Mouse (Mus musculus): ENCODE data around the gene Abcb9. TPM values are rescaled to one million over a fixed set of nuclear protein-coding genes. Genes with fewer than 3 reads are reported as not detected.

Gene Abcb9
- total and polyA plus RNA-seq, 3 experiments, result 0.60 to 0.75 (median 0.62) TPM

DNA sequence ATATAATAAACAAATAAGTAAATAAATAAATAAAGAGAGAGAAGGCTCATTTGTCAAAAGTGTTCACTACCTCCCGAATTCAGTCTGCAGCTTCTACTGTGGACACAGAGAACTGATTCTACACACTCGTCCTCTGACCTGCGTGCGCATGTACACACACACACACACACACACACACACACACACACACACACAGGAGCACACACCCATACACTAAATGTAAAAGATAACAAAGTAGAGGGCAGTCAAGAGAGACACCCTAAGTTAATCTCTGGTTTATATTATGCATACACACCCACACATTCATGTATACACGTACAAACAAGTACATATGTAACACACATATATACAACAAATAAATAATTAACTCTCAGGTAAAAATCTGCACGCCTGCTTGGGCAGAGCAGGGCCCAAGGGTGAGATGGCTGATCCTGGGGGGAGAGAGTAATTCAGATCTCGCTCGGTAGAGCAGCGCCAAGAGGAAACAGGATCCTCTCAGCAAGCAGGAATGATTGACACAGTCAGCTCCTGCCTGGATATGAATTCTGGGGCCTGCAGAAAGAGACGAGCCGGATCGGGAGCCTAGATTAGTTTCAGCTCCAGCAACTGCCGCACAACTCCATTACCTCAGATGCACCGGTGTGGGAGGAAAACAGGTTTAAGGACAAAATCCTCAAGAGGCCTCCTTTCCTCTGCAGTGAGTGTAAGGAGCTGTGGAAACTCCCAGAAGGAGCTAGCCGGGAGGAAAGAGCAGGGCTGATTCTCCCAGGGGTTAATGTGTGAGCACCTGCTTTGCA, 46.2 kb downstream of the Abcb9 start:
- ATAC-seq (ENCODE audit: extremely low read depth, insufficient number of reproducible peaks, low FRiP score, poor library complexity, severe bottlenecking) (no peak), DNase-seq (ENCODE audit: low spot score) (no peak)
- Histone ChIP-seq H3K9me3 (replicated peaks) (no peaks in the 10 kb centered on the region), H3K27me3 (ENCODE audit: insufficient read depth, low read length) (no peaks in the 10 kb centered on the region; the same call in 1 of the 2 replicates), H3K4me1 (ENCODE audit: insufficient read depth, low read depth, low read length) (peaks cover 42% of the 10 kb centered on the region), H3K4me3 (ENCODE audit: low read depth, low read length) (peak overlapping the region; percentile 64; the same call in 1 of the 2 replicates), H3K36me3 (replicated peaks) (peaks cover 24% of the 10 kb centered on the region)
- TF ChIP-seq GATA2 (IDR thresholded peaks at IDR 0.05; ENCODE audit: borderline replicate concordance, low read depth, low read length) (no peak), CTCF (IDR thresholded peaks at IDR 0.05; ENCODE audit: low read depth, low read length) (no peak), TAL1 (conservative IDR thresholded peaks at IDR 0.05; ENCODE audit: low read depth, low read length) (no peak), POLR2AphosphoS5 (IDR thresholded peaks at IDR 0.05; ENCODE audit: insufficient replicate concordance, low read depth, low read length) (no peak), GATA1 (IDR thresholded peaks at IDR 0.05; ENCODE audit: borderline replicate concordance, low read length) (no peak)

DNA sequence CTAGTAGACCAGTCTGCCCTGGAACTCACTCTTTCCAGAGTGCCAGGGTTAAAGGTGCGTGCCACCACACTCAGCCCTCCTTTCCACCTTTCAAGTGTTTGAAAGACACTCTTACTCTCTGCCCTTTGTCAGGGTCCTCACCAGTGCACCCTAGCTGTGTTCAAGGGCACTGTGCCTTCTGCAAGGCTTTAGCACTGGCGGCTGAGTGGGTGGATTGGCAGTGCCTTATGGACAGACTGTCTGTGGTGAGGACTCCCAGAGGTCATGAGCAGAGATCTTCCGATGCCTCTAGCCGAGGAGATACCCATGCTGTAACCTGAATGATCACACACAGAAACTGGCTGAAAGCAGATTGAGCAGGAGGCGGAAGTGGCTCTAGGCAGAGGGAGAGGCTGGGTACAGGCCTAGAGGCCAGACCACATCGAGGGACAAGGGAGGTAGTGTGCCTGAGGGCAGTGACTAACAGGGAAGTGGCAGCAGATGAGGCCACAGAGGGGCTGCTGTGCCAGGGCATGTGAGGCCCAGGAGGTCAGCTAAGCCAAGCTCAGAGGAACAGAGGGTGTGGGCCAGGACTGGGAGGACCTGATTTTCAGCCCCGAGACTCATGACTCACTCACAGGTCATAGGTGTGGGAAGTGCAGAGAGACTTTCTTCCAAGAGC, 48.7 kb downstream of the Abcb9 start:
- ATAC-seq (ENCODE audit: extremely low read depth, insufficient number of reproducible peaks, low FRiP score, poor library complexity, severe bottlenecking), result no peak
- peaks cover 32% of the 10 kb centered on the region for H3K4me1 ChIP-seq (ENCODE audit: insufficient read depth, low read depth, low read length)
- no peak for DNase-seq (ENCODE audit: low spot score)
- H3K9me3 ChIP-seq (replicated peaks), result no peaks in the 10 kb centered on the region
- H3K36me3 ChIP-seq (replicated peaks), result peaks cover 24% of the 10 kb centered on the region
- TF ChIP-seq GATA2 (IDR thresholded peaks at IDR 0.05; ENCODE audit: borderline replicate concordance, low read depth, low read length) (no peak), POLR2AphosphoS5 (IDR thresholded peaks at IDR 0.05; ENCODE audit: insufficient replicate concordance, low read depth, low read length) (no peak), TAL1 (conservative IDR thresholded peaks at IDR 0.05; ENCODE audit: low read depth, low read length) (no peak), CTCF (IDR thresholded peaks at IDR 0.05; ENCODE audit: low read depth, low read length) (no peak), GATA1 (IDR thresholded peaks at IDR 0.05; ENCODE audit: borderline replicate concordance, low read length) (no peak)
- H3K4me3 ChIP-seq (ENCODE audit: low read depth, low read length), result no peak overlapping the region
- no peaks in the 10 kb centered on the region; the same call in 1 of the 2 replicates for H3K27me3 ChIP-seq (ENCODE audit: insufficient read depth, low read length)

DNA sequence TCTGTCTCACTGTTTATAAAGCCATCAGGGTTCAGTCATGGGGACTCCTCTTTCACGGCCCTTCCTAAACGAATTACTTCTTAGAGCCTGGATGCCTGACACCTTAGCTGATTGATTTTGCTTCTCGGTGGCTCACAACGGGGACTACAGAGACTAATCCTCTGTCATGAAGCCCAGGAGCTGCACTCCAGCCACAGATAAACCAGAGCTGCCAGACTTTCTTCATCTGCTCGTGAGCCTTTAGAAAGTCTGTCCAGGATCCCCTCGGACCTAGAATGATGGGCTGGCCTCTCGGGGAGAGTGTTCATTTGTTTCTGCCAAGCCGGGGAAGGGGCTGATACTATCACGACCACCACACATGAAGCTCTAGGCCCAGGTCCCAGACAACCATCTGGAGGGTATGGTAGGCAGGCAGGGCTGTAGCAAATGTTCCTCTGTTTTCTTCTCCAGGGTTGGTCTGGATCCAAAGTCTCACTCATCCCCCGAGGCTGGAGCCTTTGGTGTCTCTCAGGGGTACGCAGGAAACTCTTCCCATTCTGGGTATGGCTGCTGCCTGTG, 50.1 kb downstream of the Abcb9 start:
- DNase-seq (ENCODE audit: low spot score) (no peak), ATAC-seq (ENCODE audit: extremely low read depth, insufficient number of reproducible peaks, low FRiP score, poor library complexity, severe bottlenecking) (no peak)
- no peaks in the 10 kb centered on the region for H3K9me3 ChIP-seq (replicated peaks)
- peaks cover 21% of the 10 kb centered on the region for H3K4me1 ChIP-seq (ENCODE audit: insufficient read depth, low read depth, low read length)
- no peaks in the 10 kb centered on the region; the same call in 1 of the 2 replicates for H3K27me3 ChIP-seq (ENCODE audit: insufficient read depth, low read length)
- no peak for TF ChIP-seq POLR2AphosphoS5 (IDR thresholded peaks at IDR 0.05; ENCODE audit: insufficient replicate concordance, low read depth, low read length)
- no peak for TF ChIP-seq GATA1 (IDR thresholded peaks at IDR 0.05; ENCODE audit: borderline replicate concordance, low read length)
- TF ChIP-seq TAL1 (conservative IDR thresholded peaks at IDR 0.05; ENCODE audit: low read depth, low read length), result no peak
- TF ChIP-seq GATA2 (IDR thresholded peaks at IDR 0.05; ENCODE audit: borderline replicate concordance, low read depth, low read length), result no peak
- TF ChIP-seq CTCF (IDR thresholded peaks at IDR 0.05; ENCODE audit: low read depth, low read length), result no peak
- H3K36me3 ChIP-seq (replicated peaks), result peaks cover 24% of the 10 kb centered on the region
- H3K4me3 ChIP-seq (ENCODE audit: low read depth, low read length), result no peak overlapping the region

DNA sequence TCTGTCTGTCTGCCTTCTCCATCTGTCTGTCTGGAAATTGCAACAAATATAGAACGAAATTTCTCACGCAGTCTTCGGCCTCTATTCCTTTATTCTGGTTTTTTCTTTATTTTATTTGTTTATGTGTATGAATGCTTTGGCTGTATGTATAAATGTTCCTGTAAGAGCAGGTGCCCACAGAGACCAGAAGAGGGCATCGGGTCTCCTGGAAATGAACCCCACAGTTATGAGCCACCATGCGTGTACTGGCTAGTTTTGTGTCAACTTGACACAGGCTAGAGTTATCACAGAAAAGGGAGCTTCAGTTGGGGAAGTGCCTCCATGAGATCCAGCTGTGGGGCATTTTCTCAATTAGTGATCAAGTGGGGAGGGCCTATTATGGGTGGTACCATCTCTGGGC, 51.6 kb downstream of the Abcb9 start:
- H3K4me3 ChIP-seq (ENCODE audit: low read depth, low read length), result no peak overlapping the region
- TF ChIP-seq GATA2 (IDR thresholded peaks at IDR 0.05; ENCODE audit: borderline replicate concordance, low read depth, low read length) (no peak), POLR2AphosphoS5 (IDR thresholded peaks at IDR 0.05; ENCODE audit: insufficient replicate concordance, low read depth, low read length) (no peak), CTCF (IDR thresholded peaks at IDR 0.05; ENCODE audit: low read depth, low read length) (no peak), GATA1 (IDR thresholded peaks at IDR 0.05; ENCODE audit: borderline replicate concordance, low read length) (no peak), TAL1 (conservative IDR thresholded peaks at IDR 0.05; ENCODE audit: low read depth, low read length) (no peak)
- peaks cover 19% of the 10 kb centered on the region for H3K36me3 ChIP-seq (replicated peaks)
- no peaks in the 10 kb centered on the region for H3K9me3 ChIP-seq (replicated peaks)
- no peak for DNase-seq (ENCODE audit: low spot score)
- H3K27me3 ChIP-seq (ENCODE audit: insufficient read depth, low read length), result peaks cover 3% of the 10 kb centered on the region; the same call in 1 of the 2 replicates
- no peak for ATAC-seq (ENCODE audit: extremely low read depth, insufficient number of reproducible peaks, low FRiP score, poor library complexity, severe bottlenecking)
- peaks cover 7% of the 10 kb centered on the region for H3K4me1 ChIP-seq (ENCODE audit: insufficient read depth, low read depth, low read length)

DNA sequence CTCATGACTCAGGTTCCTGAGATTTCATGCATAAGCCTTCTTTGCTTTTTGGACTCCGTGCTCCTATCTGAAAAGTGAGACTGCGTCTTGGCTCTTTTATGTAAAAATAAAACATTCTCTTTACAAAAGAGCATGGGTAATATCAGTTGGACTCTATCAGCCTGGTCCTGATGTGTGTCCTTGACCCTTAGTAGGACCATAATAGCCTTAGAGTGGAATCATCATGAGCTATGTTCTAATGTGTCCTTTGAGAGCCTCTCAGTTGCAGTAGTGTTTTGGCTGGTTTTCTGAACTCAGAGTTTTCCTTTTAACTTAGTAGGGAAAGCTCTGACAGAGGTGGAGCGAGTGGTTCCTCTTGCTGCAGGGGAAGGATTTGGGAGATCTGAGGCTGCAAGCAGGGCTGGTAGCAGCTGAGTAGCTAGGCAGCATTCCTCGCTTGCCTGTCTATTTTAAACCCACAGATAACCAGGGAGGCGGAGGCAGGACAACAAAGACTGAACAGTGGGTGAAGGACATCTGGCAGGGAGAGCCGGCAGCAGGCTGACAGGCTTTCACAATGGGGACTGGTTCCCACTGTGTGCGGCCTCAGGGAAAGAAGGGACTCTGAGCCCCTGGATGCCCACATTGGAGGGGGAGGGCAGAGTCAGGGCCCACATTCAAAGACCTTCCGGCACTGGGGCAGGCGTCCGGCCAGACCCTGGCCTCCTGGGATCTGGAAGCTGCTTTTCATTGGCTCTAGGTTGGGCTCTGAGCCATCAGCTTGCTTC, 52.2 kb downstream of the Abcb9 start:
- Histone ChIP-seq H3K4me1 (ENCODE audit: insufficient read depth, low read depth, low read length) (peaks cover 7% of the 10 kb centered on the region), H3K9me3 (replicated peaks) (no peaks in the 10 kb centered on the region), H3K36me3 (replicated peaks) (peaks cover 18% of the 10 kb centered on the region), H3K27me3 (ENCODE audit: insufficient read depth, low read length) (peaks cover 3% of the 10 kb centered on the region; the same call in 1 of the 2 replicates), H3K4me3 (ENCODE audit: low read depth, low read length) (no peak overlapping the region)
- ATAC-seq (ENCODE audit: extremely low read depth, insufficient number of reproducible peaks, low FRiP score, poor library complexity, severe bottlenecking), result no peak
- TF ChIP-seq POLR2AphosphoS5 (IDR thresholded peaks at IDR 0.05; ENCODE audit: insufficient replicate concordance, low read depth, low read length) (no peak), GATA1 (IDR thresholded peaks at IDR 0.05; ENCODE audit: borderline replicate concordance, low read length) (no peak), TAL1 (conservative IDR thresholded peaks at IDR 0.05; ENCODE audit: low read depth, low read length) (no peak), CTCF (IDR thresholded peaks at IDR 0.05; ENCODE audit: low read depth, low read length) (no peak), GATA2 (IDR thresholded peaks at IDR 0.05; ENCODE audit: borderline replicate concordance, low read depth, low read length) (no peak)
- DNase-seq (ENCODE audit: low spot score), result no peak

Data from G1E (cell line).